Mouse (Mus musculus) heart, embryonic 10.5 days (tissue): ENCODE measurements around the gene Rprd2. TPM values are rescaled to one million over a fixed set of nuclear protein-coding genes. Genes with fewer than 3 reads are reported as not detected.

Experiments
- DNase-seq: peaks from one replicate; pipeline ENCODE4 v3.0.0-alpha.2; 2017; ENCODE audit warnings: low spot score
- H3K27ac ChIP-seq: fragments of 300-500 bp; sonication (generic); 2 replicates; pipeline ENCODE4 v1.5.1; 2016; ENCODE audit warnings: mild to moderate bottlenecking
- H3K27me3 ChIP-seq: fragments of 300-500 bp; sonication (generic); 2 replicates; pipeline ENCODE4 v1.6.1; 2016; ENCODE audit warnings: mild to moderate bottlenecking; ENCODE audit not compliant: poor library complexity, insufficient read depth, severe bottlenecking
- H3K36me3 ChIP-seq: fragments of 300-500 bp; sonication (generic); 2 replicates; pipeline ENCODE4 v1.6.1; 2016; ENCODE audit warnings: mild to moderate bottlenecking, moderate library complexity
- H3K4me1 ChIP-seq: fragments of 300-500 bp; sonication (generic); 2 replicates; pipeline ENCODE4 v1.6.1; 2016; ENCODE audit warnings: mild to moderate bottlenecking
- H3K4me3 ChIP-seq: fragments of 300-500 bp; sonication (generic); 2 replicates; pipeline ENCODE4 v1.5.1; 2016; ENCODE audit warnings: mild to moderate bottlenecking, moderate library complexity
- H3K9me3 ChIP-seq: fragments of 300-500 bp; sonication (generic); 2 replicates; pipeline ENCODE4 v1.6.1; 2016; ENCODE audit warnings: mild to moderate bottlenecking, moderate library complexity
- WGBS: fragments of 180-500 bp; shearing (Covaris S2); methylation state at CpG from one replicate; pipeline ENCODE4 v1.1.7; 2016; 5-methylcytosine and 5-hydroxymethylcytosine counted together
- polyA plus RNA-seq: library from polyadenylated mRNA; unstranded; fragments of >200 nt; fragmentation: Nextera tagmentation; extraction: Ambion mirVana; gene quantifications from 2 replicates; pipeline ENCODE4 v1.2.1, GENCODE M21; 2016

Gene Rprd2
- polyA plus RNA-seq, 1 experiment from 2014 or later: 22.7 TPM

- no peak for DNase-seq
- H3K27me3 ChIP-seq: no peaks in the 10 kb centered on the region
- H3K27ac ChIP-seq: no peak overlapping the region
- WGBS: 89% methylated on average over 4 of the region's 4 CpGs
- no peak overlapping the region for H3K4me3 ChIP-seq
- no peaks in the 10 kb centered on the region for H3K9me3 ChIP-seq
- H3K4me1 ChIP-seq: no peaks in the 10 kb centered on the region; the same call in 1 of the 2 replicates
- peaks cover 33% of the 10 kb centered on the region for H3K36me3 ChIP-seq
These were observed 14.8 kb downstream of the Rprd2 start for GRCm38 (mm10) chr3:95803851-95804250.

GRCm38 (mm10) chr3:95798756-95799155 lies 19.9 kb downstream of the Rprd2 start:
- WGBS: 88% methylated on average over 4 of the region's 4 CpGs
- Histone ChIP-seq H3K27ac (no peak overlapping the region), H3K4me3 (no peak overlapping the region), H3K9me3 (no peaks in the 10 kb centered on the region), H3K36me3 (peaks cover 14% of the 10 kb centered on the region; the same call in 1 of the 2 replicates), H3K27me3 (no peaks in the 10 kb centered on the region), H3K4me1 (peaks cover 2% of the 10 kb centered on the region; the same call in 1 of the 2 replicates)
- no peak for DNase-seq

- WGBS: 93% methylated on average over 1 of the region's 1 CpGs
- Histone ChIP-seq H3K4me1 (peaks cover 2% of the 10 kb centered on the region; the same call in 1 of the 2 replicates), H3K36me3 (peaks cover 2% of the 10 kb centered on the region; the same call in 1 of the 2 replicates), H3K9me3 (no peaks in the 10 kb centered on the region), H3K4me3 (no peak overlapping the region), H3K27me3 (no peaks in the 10 kb centered on the region), H3K27ac (no peak overlapping the region)
- no peak for DNase-seq
These were observed 24.4 kb downstream of the Rprd2 start for GRCm38 (mm10) chr3:95794299-95794698.

- no peaks in the 10 kb centered on the region for H3K9me3 ChIP-seq
- peaks cover 5% of the 10 kb centered on the region; the same call in 1 of the 2 replicates for H3K36me3 ChIP-seq
- peaks cover 2% of the 10 kb centered on the region; the same call in 1 of the 2 replicates for H3K4me1 ChIP-seq
- H3K27me3 ChIP-seq: no peaks in the 10 kb centered on the region
- no peak for DNase-seq
- WGBS: 80% methylated on average over 2 of the region's 2 CpGs
- H3K27ac ChIP-seq: no peak overlapping the region
- no peak overlapping the region for H3K4me3 ChIP-seq
These were observed 25.0 kb downstream of the Rprd2 start for GRCm38 (mm10) chr3:95793662-95794061.

GRCm38 (mm10) chr3:95785501-95785900 lies 33.2 kb downstream of the Rprd2 start:
- Histone ChIP-seq H3K4me1 (no peaks in the 10 kb centered on the region), H3K9me3 (no peaks in the 10 kb centered on the region), H3K36me3 (peaks cover 81% of the 10 kb centered on the region), H3K27me3 (no peaks in the 10 kb centered on the region), H3K4me3 (no peak overlapping the region), H3K27ac (no peak overlapping the region)
- DNase-seq: no peak
- 92% methylated on average over 4 of the region's 4 CpGs for WGBS

GRCm38 (mm10) chr3:95771985-95772384 lies 46.7 kb downstream of the Rprd2 start:
- Histone ChIP-seq H3K4me3 (no peak overlapping the region), H3K9me3 (no peaks in the 10 kb centered on the region), H3K36me3 (peaks cover 75% of the 10 kb centered on the region), H3K27me3 (no peaks in the 10 kb centered on the region), H3K27ac (no peak overlapping the region), H3K4me1 (no peaks in the 10 kb centered on the region)
- no peak for DNase-seq

- H3K27ac ChIP-seq: no peak overlapping the region
- WGBS: 82% methylated on average over 10 of the region's 10 CpGs
These were observed 53.1 kb downstream of the Rprd2 start for GRCm38 (mm10) chr3:95765534-95765933.

GRCm38 (mm10) chr3:95763811-95764210 lies 54.9 kb downstream of the Rprd2 start:
- Histone ChIP-seq H3K4me3 (peak overlapping the region; percentile 8; the same call in 1 of the 2 replicates), H3K4me1 (peaks cover 12% of the 10 kb centered on the region), H3K9me3 (no peaks in the 10 kb centered on the region), H3K27me3 (no peaks in the 10 kb centered on the region), H3K36me3 (peaks cover 48% of the 10 kb centered on the region), H3K27ac (peak overlapping the region; percentile 56)
- 86% methylated on average over 10 of the region's 10 CpGs for WGBS
- no peak for DNase-seq

More at GRCm38 (mm10) chr3:95765534-95765933, 53.1 kb downstream of the Rprd2 start:
- H3K36me3 ChIP-seq: peaks cover 56% of the 10 kb centered on the region
- H3K4me3 ChIP-seq: no peak overlapping the region
- no peaks in the 10 kb centered on the region for H3K9me3 ChIP-seq
- no peaks in the 10 kb centered on the region for H3K27me3 ChIP-seq
- DNase-seq: no peak
- peaks cover 10% of the 10 kb centered on the region for H3K4me1 ChIP-seq

GRCm38 (mm10) chr3:95762961-95763360 lies 55.7 kb downstream of the Rprd2 start:
- H3K27ac ChIP-seq: no peak overlapping the region
- DNase-seq: no peak
- no peaks in the 10 kb centered on the region for H3K27me3 ChIP-seq
- WGBS: 61% methylated on average over 6 of the region's 6 CpGs
- no peaks in the 10 kb centered on the region for H3K9me3 ChIP-seq
- peaks cover 16% of the 10 kb centered on the region for H3K4me1 ChIP-seq
- no peak overlapping the region for H3K4me3 ChIP-seq
- H3K36me3 ChIP-seq: peaks cover 40% of the 10 kb centered on the region

- Histone ChIP-seq H3K4me3 (no peak overlapping the region), H3K9me3 (no peaks in the 10 kb centered on the region), H3K27me3 (no peaks in the 10 kb centered on the region), H3K4me1 (peaks cover 16% of the 10 kb centered on the region), H3K36me3 (peaks cover 30% of the 10 kb centered on the region), H3K27ac (0 out of 2 replicates have a peak overlapping the region, but pooled peaks have one; percentile 10)
- DNase-seq: no peak
- WGBS: 72% methylated on average over 4 of the region's 4 CpGs
These were observed 56.9 kb downstream of the Rprd2 start for GRCm38 (mm10) chr3:95761771-95762170.

- Histone ChIP-seq H3K27me3 (no peaks in the 10 kb centered on the region), H3K4me1 (peaks cover 16% of the 10 kb centered on the region), H3K36me3 (peaks cover 21% of the 10 kb centered on the region), H3K27ac (no peak overlapping the region), H3K4me3 (no peak overlapping the region), H3K9me3 (no peaks in the 10 kb centered on the region)
- DNase-seq: no peak
These were observed 58.0 kb downstream of the Rprd2 start for GRCm38 (mm10) chr3:95760656-95761055.

- no peak within 1 kb of the TSS for H3K27ac ChIP-seq
- H3K27me3 ChIP-seq: no peaks in the 10 kb centered on the region
- no peak for DNase-seq
- no peaks in the 10 kb centered on the region for H3K9me3 ChIP-seq
- H3K4me1 ChIP-seq: peaks cover 16% of the 10 kb centered on the region
- 82% methylated on average over 6 of the region's 6 CpGs for WGBS
- no peak within 1 kb of the TSS for H3K4me3 ChIP-seq
- peaks cover 15% of the 10 kb centered on the region for H3K36me3 ChIP-seq
These were observed 58.6 kb downstream of the Rprd2 start, which contains the start of gene Tars2 for GRCm38 (mm10) chr3:95760106-95760505. Gene Tars2, minus strand, starts transcription at chr3:95760206.

GRCm38 (mm10) chr3:95758467-95759218 lies 60.0 kb downstream of the Rprd2 start:
- no peak for DNase-seq
- Histone ChIP-seq H3K9me3 (no peaks in the 10 kb centered on the region), H3K4me3 (no peak overlapping the region), H3K27ac (no peak overlapping the region), H3K36me3 (peaks cover under 1% of the 10 kb centered on the region), H3K4me1 (peaks cover 11% of the 10 kb centered on the region), H3K27me3 (no peaks in the 10 kb centered on the region)
- WGBS: 50% methylated on average over 9 of the region's 9 CpGs
